Mouse (Mus musculus): ENCODE data around the gene Gucy1b1. TPM values are rescaled to one million over a fixed set of nuclear protein-coding genes. Genes with fewer than 3 reads are reported as not detected.
A peak's percentile ranks its signal among the peaks of the same experiment; 100 is the strongest.

Gene Gucy1b1
- polyA plus RNA-seq, 1 experiment = 58.4 TPM

GRCm38 (mm10) chr3:82061402-82062180 is 12.9 kb downstream of the Gucy1b1 start:
- Histone ChIP-seq H3K4me1 (ENCODE audit: control insufficient read depth, insufficient read depth, low read length) (no peaks in the 10 kb centered on the region), H3K4me3 (replicated peaks; ENCODE audit: extremely low read depth, low read depth, low read length) (no peak overlapping the region)
- DNase-seq = no peak
- TF ChIP-seq CTCF (IDR thresholded peaks at IDR 0.05; ENCODE audit: insufficient read depth, low read length) (no peak), POLR2A (IDR thresholded peaks at IDR 0.05; ENCODE audit: borderline replicate concordance, extremely low read depth, low read depth, low read length) (no peak)
- WGBS = 25% methylated on average over 9 of the region's 9 CpGs

GRCm38 (mm10) chr3:82057201-82057600 is 17.3 kb downstream of the Gucy1b1 start:
- Histone ChIP-seq H3K4me1 (ENCODE audit: control insufficient read depth, insufficient read depth, low read length) (peaks cover 3% of the 10 kb centered on the region; the same call in 1 of the 2 replicates), H3K4me3 (replicated peaks; ENCODE audit: extremely low read depth, low read depth, low read length) (no peak overlapping the region)
- 12% methylated on average over 5 of the region's 5 CpGs for WGBS
- TF ChIP-seq CTCF (IDR thresholded peaks at IDR 0.05; ENCODE audit: insufficient read depth, low read length) (no peak), POLR2A (IDR thresholded peaks at IDR 0.05; ENCODE audit: borderline replicate concordance, extremely low read depth, low read depth, low read length) (no peak)
- DNase-seq = no peak

- TF ChIP-seq CTCF (IDR thresholded peaks at IDR 0.05; ENCODE audit: insufficient read depth, low read length) (no peak), POLR2A (IDR thresholded peaks at IDR 0.05; ENCODE audit: borderline replicate concordance, extremely low read depth, low read depth, low read length) (no peak)
- Histone ChIP-seq H3K4me3 (replicated peaks; ENCODE audit: extremely low read depth, low read depth, low read length) (no peak overlapping the region), H3K4me1 (ENCODE audit: control insufficient read depth, insufficient read depth, low read length) (peaks cover 3% of the 10 kb centered on the region; the same call in 1 of the 2 replicates)
- 41% methylated on average over 5 of the region's 5 CpGs for WGBS
- DNase-seq = no peak
These were observed 20.1 kb downstream of the Gucy1b1 start for GRCm38 (mm10) chr3:82054283-82054974.

DNA sequence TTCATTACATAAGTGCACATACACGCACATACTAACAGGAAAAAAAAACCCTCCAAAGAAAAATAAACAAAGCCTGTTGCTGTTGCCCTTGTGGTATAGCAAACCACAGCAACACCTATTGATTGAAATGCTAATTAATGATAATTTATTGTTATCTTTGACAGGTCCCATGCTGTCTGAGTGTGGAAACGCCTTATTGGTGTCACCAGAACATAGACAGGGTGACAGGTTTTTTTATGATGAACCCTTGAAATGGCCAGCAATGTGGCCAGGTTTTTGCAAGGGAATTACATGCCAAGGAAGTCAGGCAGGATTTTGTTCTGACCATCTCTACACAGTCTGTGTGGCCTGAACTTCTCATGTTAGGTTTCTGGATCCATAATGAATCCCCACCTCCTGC is 22.5 kb downstream of the Gucy1b1 start:
- WGBS = 68% methylated on average over 2 of the region's 2 CpGs
- Histone ChIP-seq H3K4me3 (replicated peaks; ENCODE audit: extremely low read depth, low read depth, low read length) (no peak overlapping the region), H3K4me1 (ENCODE audit: control insufficient read depth, insufficient read depth, low read length) (peaks cover 3% of the 10 kb centered on the region; the same call in 1 of the 2 replicates)
- no peak for DNase-seq
- no peak for TF ChIP-seq POLR2A (IDR thresholded peaks at IDR 0.05; ENCODE audit: borderline replicate concordance, extremely low read depth, low read depth, low read length)
- TF ChIP-seq CTCF (IDR thresholded peaks at IDR 0.05; ENCODE audit: insufficient read depth, low read length) = no peak

- no peak for DNase-seq
- TF ChIP-seq POLR2A (IDR thresholded peaks at IDR 0.05; ENCODE audit: borderline replicate concordance, extremely low read depth, low read depth, low read length) (no peak), CTCF (IDR thresholded peaks at IDR 0.05; ENCODE audit: insufficient read depth, low read length) (no peak)
- no peak overlapping the region for H3K4me3 ChIP-seq (replicated peaks; ENCODE audit: extremely low read depth, low read depth, low read length)
- peaks cover 3% of the 10 kb centered on the region; the same call in 1 of the 2 replicates for H3K4me1 ChIP-seq (ENCODE audit: control insufficient read depth, insufficient read depth, low read length)
These were observed 23.0 kb downstream of the Gucy1b1 start for GRCm38 (mm10) chr3:82051468-82051867.

DNA sequence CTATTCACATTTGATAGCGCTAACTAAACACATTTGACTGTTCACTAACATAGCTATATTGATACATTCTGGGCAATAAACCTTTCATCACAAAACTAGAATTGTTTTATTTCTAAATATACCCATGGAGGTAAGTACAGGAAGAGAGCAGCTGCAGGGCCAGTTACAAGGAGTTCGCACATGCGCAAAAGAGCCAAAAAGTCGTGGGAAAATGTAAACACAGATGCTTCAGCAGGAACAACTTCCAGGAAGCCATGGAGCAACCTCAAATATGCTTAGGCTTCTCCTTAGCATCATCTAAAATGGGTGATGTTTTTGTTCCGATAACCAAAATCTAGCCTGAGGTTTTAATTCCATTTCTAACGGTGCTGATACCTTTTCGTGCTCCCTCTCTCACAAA is 25.8 kb downstream of the Gucy1b1 start:
- 37% methylated on average over 7 of the region's 7 CpGs for WGBS
- no peak overlapping the region for H3K4me3 ChIP-seq (replicated peaks; ENCODE audit: extremely low read depth, low read depth, low read length)
- TF ChIP-seq POLR2A (IDR thresholded peaks at IDR 0.05; ENCODE audit: borderline replicate concordance, extremely low read depth, low read depth, low read length) (no peak), CTCF (IDR thresholded peaks at IDR 0.05; ENCODE audit: insufficient read depth, low read length) (no peak)
- no peak for DNase-seq
- H3K4me1 ChIP-seq (ENCODE audit: control insufficient read depth, insufficient read depth, low read length) = peaks cover 4% of the 10 kb centered on the region; the same call in 1 of the 2 replicates

GRCm38 (mm10) chr3:82048078-82048477 is 26.4 kb downstream of the Gucy1b1 start:
- TF ChIP-seq CTCF (IDR thresholded peaks at IDR 0.05; ENCODE audit: insufficient read depth, low read length) (no peak), POLR2A (IDR thresholded peaks at IDR 0.05; ENCODE audit: borderline replicate concordance, extremely low read depth, low read depth, low read length) (no peak)
- WGBS = 84% methylated on average over 4 of the region's 4 CpGs
- peaks cover 7% of the 10 kb centered on the region for H3K4me1 ChIP-seq (ENCODE audit: control insufficient read depth, insufficient read depth, low read length)
- H3K4me3 ChIP-seq (replicated peaks; ENCODE audit: extremely low read depth, low read depth, low read length) = no peak overlapping the region
- DNase-seq = no peak

- DNase-seq = no peak
- peaks cover 9% of the 10 kb centered on the region for H3K4me1 ChIP-seq (ENCODE audit: control insufficient read depth, insufficient read depth, low read length)
- peak; percentile 73 for TF ChIP-seq CTCF (IDR thresholded peaks at IDR 0.05; ENCODE audit: insufficient read depth, low read length)
- TF ChIP-seq POLR2A (IDR thresholded peaks at IDR 0.05; ENCODE audit: borderline replicate concordance, extremely low read depth, low read depth, low read length) = no peak
- WGBS = 27% methylated on average over 8 of the region's 8 CpGs
- no peak overlapping the region for H3K4me3 ChIP-seq (replicated peaks; ENCODE audit: extremely low read depth, low read depth, low read length)
These were observed 27.3 kb downstream of the Gucy1b1 start for GRCm38 (mm10) chr3:82047100-82047753.

GRCm38 (mm10) chr3:82046087-82046486 is 28.4 kb downstream of the Gucy1b1 start:
- Histone ChIP-seq H3K4me1 (ENCODE audit: control insufficient read depth, insufficient read depth, low read length) (peaks cover 9% of the 10 kb centered on the region), H3K4me3 (replicated peaks; ENCODE audit: extremely low read depth, low read depth, low read length) (no peak overlapping the region)
- DNase-seq = no peak
- TF ChIP-seq POLR2A (IDR thresholded peaks at IDR 0.05; ENCODE audit: borderline replicate concordance, extremely low read depth, low read depth, low read length) (no peak), CTCF (IDR thresholded peaks at IDR 0.05; ENCODE audit: insufficient read depth, low read length) (no peak)
- WGBS = 74% methylated on average over 8 of the region's 8 CpGs

Data from lung, adult 2 months (tissue).